Mouse (Mus musculus) R1 (cell line): Measurements from ENCODE around the gene March10.
A peak's percentile ranks its signal among the peaks of the same experiment; 100 is the strongest.

Experiments
- DNase-seq: peaks from one replicate; pipeline ENCODE4 v3.0.0-alpha.2; 2018; ENCODE audit warnings: low read depth, low spot score

March10 gene

DNA sequence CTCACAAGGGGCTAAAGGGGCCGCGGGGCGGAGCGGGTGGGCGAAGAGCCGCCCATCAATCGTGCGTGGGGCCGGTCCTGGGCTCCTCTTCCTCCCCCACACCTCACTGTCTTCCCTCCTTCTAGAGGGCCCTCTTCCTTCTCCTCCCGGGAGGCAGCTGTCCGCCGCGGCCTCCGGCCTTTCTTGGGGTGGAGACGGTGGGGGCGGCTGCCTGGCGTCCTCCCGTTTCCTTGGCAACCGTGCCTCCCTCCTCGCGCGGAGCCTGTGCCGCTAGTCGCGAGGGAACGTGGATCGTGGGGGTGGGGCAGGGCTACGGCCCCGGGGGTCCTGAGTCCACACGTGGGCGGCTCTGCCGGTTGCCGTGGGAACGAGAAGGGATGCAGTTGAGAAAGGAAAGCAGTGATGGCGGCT is at the start of gene March10:
Gene March10, minus strand, starts transcription at position 239 of the 411 bp plus-strand sequence.
- peak; percentile 48 for DNase-seq

- DNase-seq: no peak
These were observed 49.8 kb upstream of the March10 start for GRCm38 (mm10) chr11:105506322-105506721.

DNA sequence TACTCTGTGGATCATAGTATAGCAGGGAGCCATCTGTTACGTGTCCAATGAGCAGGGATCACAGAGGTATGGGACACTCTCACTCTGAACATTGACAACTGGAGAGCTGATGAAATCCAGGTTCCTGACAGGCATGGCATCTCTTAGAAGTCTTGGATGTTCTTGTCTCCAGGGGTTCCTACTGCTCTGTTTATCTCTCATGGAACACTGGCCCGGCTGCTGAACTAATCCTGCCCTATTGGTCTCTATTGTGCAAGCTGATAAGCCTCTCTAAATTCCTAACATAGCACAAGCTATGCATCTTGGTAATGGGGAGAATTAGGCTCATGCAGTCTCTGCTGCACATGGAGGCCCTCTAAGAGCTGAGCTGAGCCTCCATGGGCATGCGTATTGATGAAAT is 48.5 kb upstream of the March10 start:
- no peak for DNase-seq

DNA sequence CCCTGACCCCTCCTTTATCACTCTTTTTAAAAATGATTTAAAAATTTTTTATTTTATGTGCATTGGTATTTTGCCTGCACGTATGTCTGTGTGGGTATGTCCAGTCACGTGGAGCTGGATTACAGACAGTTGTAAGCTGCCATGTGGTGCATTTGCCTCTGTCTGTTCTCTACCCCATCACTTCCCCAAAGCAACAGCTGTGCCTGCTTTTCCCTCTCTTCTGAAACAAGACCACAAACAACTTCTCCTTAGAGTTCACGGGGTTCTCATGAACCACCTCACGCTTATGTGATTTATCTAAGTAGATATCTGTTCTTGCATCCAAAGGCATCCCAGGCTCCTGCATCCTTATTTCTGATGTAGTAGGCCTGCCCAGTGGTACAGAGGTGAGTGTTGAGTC is 45.8 kb upstream of the March10 start:
- DNase-seq: no peak

DNA sequence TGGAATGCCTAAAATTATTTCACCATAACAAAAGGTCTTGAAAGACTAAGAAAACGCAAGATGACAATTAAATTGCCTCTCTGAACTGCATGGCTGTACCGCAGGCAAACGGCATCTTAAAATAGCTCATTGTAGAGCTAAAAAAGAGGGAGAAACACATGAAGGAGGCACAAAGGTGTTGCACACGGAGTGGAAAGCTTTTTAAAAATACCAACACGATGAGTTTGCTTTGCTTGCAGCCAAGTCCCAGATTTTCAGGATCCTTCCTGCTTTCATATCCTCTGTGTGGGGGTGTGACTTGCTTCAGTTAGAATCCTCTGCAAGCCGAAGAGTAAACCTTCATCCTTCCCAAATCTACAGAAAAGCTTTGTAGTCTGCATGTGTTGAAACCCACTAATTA is 41.0 kb upstream of the March10 start:
- DNase-seq: no peak

DNA sequence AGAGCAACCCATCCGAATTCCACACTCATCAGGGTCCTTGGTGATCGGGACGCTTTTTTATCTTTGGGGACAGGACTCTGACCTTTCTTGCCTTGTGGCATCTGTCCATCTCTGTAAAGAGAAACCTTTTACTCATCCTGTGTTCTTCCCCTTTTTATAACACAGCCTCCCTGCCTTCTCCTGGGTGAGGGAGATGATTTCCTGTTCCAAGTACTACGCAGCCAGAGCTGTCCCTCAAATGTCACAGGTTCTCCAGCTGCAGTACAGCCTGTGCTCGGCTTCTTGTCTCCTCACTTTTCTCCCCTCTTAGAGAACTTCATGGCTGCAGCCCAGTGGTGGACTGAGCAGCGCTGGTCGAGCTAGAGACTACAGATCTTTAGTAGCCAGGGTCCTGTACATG is 40.1 kb upstream of the March10 start:
- DNase-seq: no peak

GRCm38 (mm10) chr11:105495591-105496270 is 39.2 kb upstream of the March10 start:
- DNase-seq: peak; percentile 19

DNA sequence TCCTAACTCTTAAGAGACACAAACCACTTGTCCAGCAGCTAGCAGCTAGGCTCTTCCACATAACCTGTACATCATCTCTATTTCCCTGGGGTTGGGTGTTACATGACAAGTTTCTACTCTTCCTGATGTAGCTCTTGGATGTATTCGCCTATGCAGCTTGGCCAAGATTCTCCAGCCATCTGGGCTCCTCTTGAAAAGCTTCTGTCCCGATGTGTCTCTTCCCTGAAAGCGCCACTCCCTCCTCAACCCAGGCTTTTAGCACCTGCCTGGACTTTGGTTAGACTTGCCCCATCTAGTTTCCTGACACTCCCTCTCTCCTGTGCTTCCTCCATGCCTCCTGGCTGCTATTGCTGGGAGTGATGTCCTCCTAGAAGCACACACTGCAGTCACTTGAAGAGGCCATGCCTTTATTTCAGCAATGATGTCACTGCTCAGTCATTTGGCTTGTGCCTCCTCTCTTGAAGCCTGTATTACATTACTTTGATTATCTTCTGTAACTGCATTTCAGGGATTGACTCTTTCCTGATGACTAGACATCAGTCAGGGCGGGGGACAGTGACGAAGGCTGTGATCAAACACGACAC is 38.3 kb upstream of the March10 start:
- no peak for DNase-seq

DNA sequence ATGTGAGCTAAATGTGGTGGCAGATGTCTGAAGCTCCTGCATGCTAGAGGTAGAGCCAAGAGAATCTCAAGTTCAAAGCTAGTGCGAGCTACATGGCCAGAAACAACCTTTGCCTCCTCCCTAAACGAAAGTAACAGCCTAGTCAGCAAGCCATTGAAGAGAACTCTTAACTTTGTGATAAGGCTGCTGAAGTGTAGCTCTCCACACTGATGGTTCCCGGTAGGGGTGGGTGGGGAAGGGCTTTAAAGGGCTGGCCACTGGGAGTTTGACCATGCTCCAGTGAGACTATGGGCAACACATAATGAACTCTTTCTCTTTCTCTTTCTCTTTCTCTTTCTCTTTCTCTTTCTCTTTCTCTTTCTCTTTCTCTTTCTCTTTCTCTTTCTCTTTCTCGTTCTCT is 35.9 kb upstream of the March10 start:
- DNase-seq: no peak

DNA sequence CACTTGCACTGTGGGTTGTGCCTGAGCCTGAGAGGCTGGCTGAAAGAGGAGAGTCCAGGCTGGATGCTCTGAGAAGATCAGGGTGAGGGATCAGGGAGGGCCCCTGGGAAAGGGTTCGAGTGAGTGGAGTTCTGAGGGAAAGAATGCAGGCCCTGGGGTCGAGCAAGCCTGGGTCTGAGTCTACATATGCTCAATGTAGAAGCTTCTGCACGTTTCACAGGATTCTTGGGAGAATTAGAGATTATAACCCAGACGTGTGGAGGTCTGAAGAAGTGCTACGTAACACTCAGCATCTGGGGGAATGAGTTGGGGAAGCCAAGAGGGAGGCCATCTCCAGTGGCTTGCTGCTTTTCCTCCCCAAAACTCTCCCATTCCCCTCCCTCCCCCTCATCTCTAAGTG is 34.4 kb upstream of the March10 start:
- no peak for DNase-seq

GRCm38 (mm10) chr11:105485412-105485811 is 28.9 kb upstream of the March10 start:
- no peak for DNase-seq

DNA sequence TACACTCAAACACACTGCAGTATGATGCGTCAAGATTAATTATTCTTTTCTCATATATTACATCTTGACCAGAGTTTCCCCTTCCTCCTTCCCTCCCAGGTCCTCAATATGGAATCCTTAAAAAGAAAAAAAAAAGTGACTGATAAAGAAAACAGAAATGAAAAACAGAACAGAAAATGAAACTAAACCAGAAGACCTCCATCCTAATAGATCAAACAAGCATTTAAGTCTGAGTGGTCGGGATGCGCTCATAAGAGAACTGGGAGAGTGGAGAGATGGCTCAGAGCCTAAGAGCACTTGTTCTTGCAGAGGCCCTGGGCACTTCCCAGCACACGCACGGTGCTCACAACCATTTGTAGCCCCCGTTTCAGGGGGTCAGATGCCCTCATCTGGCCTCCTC is 28.5 kb upstream of the March10 start:
- no peak for DNase-seq

DNA sequence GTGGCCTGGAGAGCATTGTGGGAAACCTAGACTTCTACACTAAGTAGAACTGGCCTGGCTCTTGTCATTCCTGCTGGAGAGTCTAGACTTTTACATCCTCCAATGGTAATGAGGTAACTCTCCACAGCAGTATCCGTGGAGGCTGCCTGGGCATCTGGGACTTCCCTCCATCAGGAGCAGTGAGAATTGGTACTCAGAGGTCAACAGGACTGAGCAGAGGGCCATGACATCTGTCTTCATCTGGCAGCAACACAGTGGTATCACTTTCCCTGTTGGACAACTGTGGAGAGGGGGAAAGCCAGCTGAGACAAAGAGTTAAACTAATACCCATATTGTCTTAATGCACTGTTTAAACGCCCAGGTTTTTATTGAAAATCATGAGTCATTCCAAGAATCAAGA is 26.2 kb upstream of the March10 start:
- DNase-seq: no peak

DNA sequence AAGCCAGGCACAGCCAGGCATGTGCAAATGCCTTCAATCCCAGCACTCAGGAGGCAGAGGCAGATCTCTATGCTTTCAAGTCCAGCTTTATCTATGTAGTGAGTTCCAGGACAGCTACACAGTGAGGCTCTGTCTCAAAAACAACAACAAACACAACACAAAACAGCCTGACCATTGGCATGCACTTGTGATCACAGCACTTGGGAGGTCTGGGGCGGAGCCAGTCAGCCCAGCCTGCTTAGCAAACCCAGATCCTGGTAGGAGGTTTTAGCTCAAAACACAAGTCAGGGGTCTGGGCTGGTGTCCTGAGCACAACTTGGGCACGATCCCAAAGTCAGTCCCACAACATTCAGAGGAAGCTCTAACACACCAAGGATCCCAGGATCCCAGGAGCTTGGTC is 18.2 kb upstream of the March10 start:
- DNase-seq: no peak

- DNase-seq: no peak
These were observed 17.8 kb upstream of the March10 start for GRCm38 (mm10) chr11:105474352-105474736.

DNA sequence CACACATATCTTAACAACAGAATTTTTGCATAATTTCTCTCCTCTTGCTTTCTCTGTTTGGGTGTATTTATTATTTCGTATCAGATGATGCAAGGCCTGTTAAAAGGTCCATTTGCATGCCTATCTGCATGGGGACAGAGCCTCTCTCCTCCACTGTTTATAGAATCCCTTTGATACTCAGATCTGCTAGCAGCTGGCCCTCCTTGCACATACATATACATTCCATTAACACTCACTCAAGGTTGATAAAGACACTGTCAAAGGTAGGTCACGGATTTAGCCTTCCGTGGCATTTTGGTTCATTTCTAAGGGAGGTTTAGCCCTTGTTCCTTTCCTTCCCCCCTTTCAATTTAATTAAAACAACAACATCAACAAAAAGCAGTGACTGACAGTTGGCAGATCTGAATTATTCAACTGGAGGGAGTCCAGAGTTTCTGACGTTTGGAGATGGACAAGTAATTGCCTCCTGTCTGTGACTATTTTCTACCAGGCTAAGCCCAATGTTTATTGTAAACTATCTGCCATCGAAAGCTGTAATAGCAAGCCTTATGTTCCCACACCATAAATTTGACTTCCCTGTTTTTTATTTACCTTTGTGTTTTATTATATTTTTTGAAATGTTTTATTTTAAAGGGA is 17.3 kb upstream of the March10 start:
- DNase-seq: no peak

- no peak for DNase-seq
These were observed 16.1 kb upstream of the March10 start for GRCm38 (mm10) chr11:105472610-105473009.

DNA sequence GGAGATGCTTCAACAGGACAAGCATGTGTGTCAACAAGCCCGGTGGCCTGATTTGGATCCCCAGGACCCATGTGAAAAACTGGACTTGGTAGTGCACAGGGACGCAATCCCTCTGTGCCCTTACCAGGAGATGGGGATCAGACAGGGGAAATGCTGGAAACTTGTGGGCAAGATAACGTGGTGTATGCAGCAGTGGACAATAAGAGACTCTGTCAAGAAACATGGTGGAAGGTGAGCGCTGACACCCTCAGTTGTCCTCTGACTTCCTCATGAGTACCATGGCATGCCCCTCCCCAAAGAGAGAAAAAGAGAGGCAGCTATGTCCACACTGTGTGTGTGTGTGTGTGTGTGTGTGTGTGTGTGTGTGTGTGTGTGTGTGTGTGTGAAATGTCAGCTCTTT is 14.4 kb upstream of the March10 start:
- no peak for DNase-seq

DNA sequence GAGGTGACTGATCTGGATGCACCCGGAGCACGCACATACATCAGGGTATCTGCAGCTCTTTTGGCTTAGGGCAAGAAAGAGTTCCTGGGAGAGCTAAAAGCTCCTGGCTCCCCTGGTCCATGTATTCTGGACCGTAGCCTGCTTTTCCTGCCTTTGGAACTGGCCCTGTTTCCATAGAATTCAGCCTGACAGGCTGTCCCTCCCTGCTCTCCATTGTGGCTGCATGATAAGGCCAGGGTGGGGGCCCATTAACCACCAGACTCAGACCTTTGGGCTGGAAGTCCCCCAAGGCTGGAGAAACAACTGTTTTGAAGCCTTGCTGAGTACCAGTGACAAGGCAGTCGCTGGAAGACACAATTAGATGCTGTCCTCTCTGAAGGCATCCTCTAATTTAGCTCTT is 13.0 kb upstream of the March10 start:
- DNase-seq: no peak

DNA sequence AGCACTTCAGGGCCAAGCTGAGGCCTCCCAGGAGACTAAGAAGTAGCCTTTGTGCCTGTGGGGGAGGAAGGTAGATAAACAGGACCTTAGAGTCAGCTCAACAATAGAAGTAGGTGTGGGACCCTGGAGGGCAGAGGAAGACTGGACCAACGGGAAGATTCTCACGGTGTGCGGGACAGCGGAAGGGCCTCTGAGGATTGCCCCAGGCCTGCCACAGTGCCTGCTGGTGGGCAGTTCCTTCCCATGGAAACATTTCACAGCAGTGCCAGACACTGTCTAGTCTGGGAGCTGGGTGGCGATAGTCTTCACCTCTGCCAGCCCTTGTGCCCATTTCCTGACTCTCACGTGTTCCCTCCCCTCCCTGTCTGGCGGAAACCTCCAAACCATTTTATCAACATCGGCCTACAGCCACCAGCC is 12.6 kb upstream of the March10 start:
- no peak for DNase-seq

GRCm38 (mm10) chr11:105468436-105468835 is 11.9 kb upstream of the March10 start:
- DNase-seq: no peak

GRCm38 (mm10) chr11:105467816-105468215 is 11.3 kb upstream of the March10 start:
- DNase-seq: no peak

DNA sequence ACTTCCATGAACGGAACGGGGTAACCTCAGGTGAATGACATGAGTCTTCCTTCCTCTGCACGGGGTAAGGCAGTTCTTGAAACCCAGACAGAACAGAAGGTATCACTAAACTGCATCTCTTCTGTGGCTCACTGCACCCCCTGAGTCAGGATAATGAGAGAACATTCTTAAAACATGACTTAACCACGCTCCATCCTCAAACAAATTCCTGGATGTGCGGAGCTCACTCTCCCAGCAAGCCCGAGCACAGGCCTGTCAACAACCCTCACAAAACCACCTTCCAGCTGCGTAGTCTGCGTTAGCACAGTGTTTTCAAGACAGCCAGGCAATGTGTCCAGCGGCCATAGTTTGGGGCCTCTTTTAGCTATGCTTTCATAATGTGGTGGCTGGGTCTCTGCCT is 10.7 kb upstream of the March10 start:
- no peak for DNase-seq
